Mouse (Mus musculus) intestine, embryonic 14.5 days (tissue): Measurements from ENCODE around the gene Ovol2. TPM values are rescaled to one million over a fixed set of nuclear protein-coding genes. Genes with fewer than 3 reads are reported as not detected.

Experiments
- ATAC-seq: fragments of 200-750 bp; cut with Nextera tagmentation; replicated peaks from 2 replicates; pipeline ENCODE4 v1.8.0; 2017; ENCODE audit warnings: low read depth, moderate number of reproducible peaks, moderate TSS enrichment, moderate library complexity; ENCODE audit not compliant: low FRiP score, low TSS enrichment
- DNase-seq: peaks from one replicate; pipeline ENCODE4 v3.0.0-alpha.2; 2018; ENCODE audit warnings: low spot score
- H3K27ac ChIP-seq: fragments of 300-500 bp; sonication (generic); 2 replicates; pipeline ENCODE4 v1.5.1; 2014; ENCODE audit warnings: low read depth, mild to moderate bottlenecking, control low read depth
- H3K27me3 ChIP-seq: fragments of 300-500 bp; sonication (generic); replicated peaks from 2 replicates; pipeline ENCODE4 v1.6.1; 2014; ENCODE audit warnings: low read length, control low read depth; ENCODE audit not compliant: control insufficient read depth, insufficient read depth
- H3K36me3 ChIP-seq: fragments of 300-500 bp; sonication (generic); 2 replicates; pipeline ENCODE4 v1.6.1; 2014; ENCODE audit warnings: low read length, control low read depth; ENCODE audit not compliant: control insufficient read depth, insufficient read depth
- H3K4me1 ChIP-seq: fragments of 300-500 bp; sonication (generic); replicated peaks from 2 replicates; pipeline ENCODE4 v1.6.1; 2014; ENCODE audit warnings: low read length, control low read depth, mixed read lengths; ENCODE audit not compliant: control insufficient read depth, insufficient read depth
- H3K4me2 ChIP-seq: fragments of 300-500 bp; sonication (generic); 2 replicates; pipeline ENCODE4 v1.6.1; 2014; ENCODE audit warnings: low read length
- H3K4me3 ChIP-seq: fragments of 300-500 bp; sonication (generic); 2 replicates; pipeline ENCODE4 v1.5.1; 2014; ENCODE audit warnings: low read depth, low read length, control low read depth, mixed read lengths
- H3K9ac ChIP-seq: fragments of 300-500 bp; sonication (generic); 2 replicates; pipeline ENCODE4 v1.6.1; 2014; ENCODE audit warnings: mild to moderate bottlenecking, low read length
- H3K9me3 ChIP-seq: fragments of 300-500 bp; sonication (generic); 2 replicates; pipeline ENCODE4 v1.6.1; 2016; ENCODE audit warnings: low read length, control low read depth; ENCODE audit not compliant: control insufficient read depth
- WGBS: fragments of 180-500 bp; shearing (Covaris S2); extraction: QIAGEN DNeasy Blood & Tissue Kit; methylation state at CpG from one replicate; pipeline ENCODE4 v1.1.7; 2014; 5-methylcytosine and 5-hydroxymethylcytosine counted together
- polyA plus RNA-seq: library from polyadenylated mRNA; unstranded; fragments of >200 nt; fragmentation: Nextera tagmentation; extraction: Ambion mirVana; gene quantifications from 2 replicates; pipeline ENCODE4 v1.2.1, GENCODE M21; 2014

Gene Ovol2
- polyA plus RNA-seq, 1 experiment from 2014 or later = 0.95 TPM

DNA sequence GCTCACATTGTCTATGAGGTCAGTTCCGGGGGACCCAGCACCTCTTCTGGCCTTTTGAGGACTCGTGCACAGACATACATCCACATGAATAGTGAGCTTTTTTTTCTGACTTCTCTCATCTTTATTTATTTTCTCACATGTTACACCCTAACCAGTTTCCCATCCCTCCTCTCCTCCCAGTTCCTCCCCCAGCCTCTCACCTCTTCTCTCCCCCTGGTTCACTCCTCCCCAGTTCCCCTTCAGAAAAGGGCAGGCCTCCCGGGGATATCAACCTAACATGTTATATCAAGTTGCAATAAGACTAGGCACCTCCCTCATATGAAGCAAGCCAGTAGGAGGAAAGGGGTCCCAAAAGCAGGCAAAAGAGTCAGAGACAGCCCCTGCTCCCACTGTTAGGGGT lies 51.4 kb downstream of the Ovol2 start:
- Histone ChIP-seq H3K36me3 (peaks cover 38% of the 10 kb centered on the region), H3K4me1 (no peaks in the 10 kb centered on the region), H3K4me2 (no peak overlapping the region), H3K9ac (no peak overlapping the region), H3K27me3 (no peaks in the 10 kb centered on the region), H3K27ac (no peak overlapping the region), H3K4me3 (no peak overlapping the region), H3K9me3 (no peaks in the 10 kb centered on the region)
- DNase-seq (no peak), ATAC-seq (no peak)
- 87% methylated on average over 3 of the region's 3 CpGs for WGBS

DNA sequence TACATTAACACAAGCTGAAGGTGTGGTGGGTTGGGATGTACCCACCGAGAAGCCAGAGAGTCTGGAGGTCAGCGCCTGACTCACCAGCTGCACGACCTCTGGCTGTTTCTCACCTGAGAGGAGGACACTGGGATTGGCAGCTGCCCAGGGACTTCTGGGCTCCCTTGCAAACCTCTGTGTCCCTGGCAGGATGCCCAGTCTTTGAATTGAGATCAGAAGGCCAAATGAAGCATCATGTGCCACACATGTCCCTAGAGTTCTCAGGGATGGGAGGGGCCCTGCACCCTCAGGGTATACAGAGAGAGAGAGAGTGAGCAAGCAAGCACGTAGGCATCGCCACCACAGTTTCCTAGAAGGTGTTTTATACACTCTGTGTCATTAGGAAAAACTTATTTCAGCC lies 52.2 kb downstream of the Ovol2 start:
- 83% methylated on average over 5 of the region's 5 CpGs for WGBS
- H3K36me3 ChIP-seq = peaks cover 38% of the 10 kb centered on the region
- H3K9ac ChIP-seq = no peak overlapping the region
- no peak overlapping the region for H3K4me3 ChIP-seq
- H3K27ac ChIP-seq = no peak overlapping the region
- no peaks in the 10 kb centered on the region; the same call in 1 of the 2 replicates for H3K4me1 ChIP-seq
- H3K27me3 ChIP-seq = no peaks in the 10 kb centered on the region
- ATAC-seq (no peak), DNase-seq (no peak)
- H3K9me3 ChIP-seq = no peaks in the 10 kb centered on the region
- no peak overlapping the region for H3K4me2 ChIP-seq

DNA sequence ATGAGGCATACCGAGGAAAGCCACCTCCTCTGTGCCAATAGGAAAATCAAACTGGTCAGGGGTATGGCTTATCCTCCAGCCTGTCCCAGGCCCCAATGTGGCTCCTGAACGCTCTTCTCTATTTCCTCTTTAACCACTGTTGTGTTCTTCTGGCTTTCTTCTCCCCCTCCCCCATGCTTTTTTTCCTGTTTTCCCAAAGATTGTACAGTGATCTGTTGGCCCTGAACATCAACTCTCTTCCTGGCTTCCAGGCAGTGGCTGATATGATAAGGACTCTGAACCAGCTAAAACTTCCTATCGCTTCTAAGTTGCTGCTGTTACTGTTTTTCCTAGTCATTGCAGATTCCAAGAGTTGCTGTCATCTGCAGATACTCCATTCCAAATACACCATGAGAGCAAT lies 55.1 kb downstream of the Ovol2 start:
- H3K9me3 ChIP-seq = no peaks in the 10 kb centered on the region
- no peak overlapping the region for H3K27ac ChIP-seq
- no peak overlapping the region for H3K9ac ChIP-seq
- ATAC-seq (no peak), DNase-seq (no peak)
- peaks cover 38% of the 10 kb centered on the region for H3K36me3 ChIP-seq
- 87% methylated on average over 3 of the region's 3 CpGs for WGBS
- no peak overlapping the region for H3K4me2 ChIP-seq
- H3K4me1 ChIP-seq = peaks cover 7% of the 10 kb centered on the region; the same call in 1 of the 2 replicates
- no peak overlapping the region for H3K4me3 ChIP-seq
- H3K27me3 ChIP-seq = no peaks in the 10 kb centered on the region

GRCm38 (mm10) chr2:144274741-144275140 lies 57.2 kb downstream of the Ovol2 start:
- Histone ChIP-seq H3K4me2 (no peak overlapping the region), H3K9me3 (no peaks in the 10 kb centered on the region), H3K27ac (no peak overlapping the region), H3K36me3 (peaks cover 33% of the 10 kb centered on the region), H3K4me3 (no peak overlapping the region), H3K27me3 (no peaks in the 10 kb centered on the region), H3K9ac (peak overlapping the region; percentile 27; the same call in 1 of the 2 replicates), H3K4me1 (peaks cover 9% of the 10 kb centered on the region; the same call in 1 of the 2 replicates)
- DNase-seq (no peak), ATAC-seq (no peak)
- WGBS = 25% methylated on average over 8 of the region's 8 CpGs

GRCm38 (mm10) chr2:144272088-144272487 lies 59.9 kb downstream of the Ovol2 start:
- Histone ChIP-seq H3K4me3 (no peak overlapping the region), H3K9ac (no peak overlapping the region), H3K9me3 (no peaks in the 10 kb centered on the region), H3K27ac (no peak overlapping the region), H3K27me3 (no peaks in the 10 kb centered on the region), H3K4me1 (peaks cover 29% of the 10 kb centered on the region), H3K4me2 (no peak overlapping the region), H3K36me3 (peaks cover 14% of the 10 kb centered on the region)
- no peak for DNase-seq
- WGBS = 90% methylated on average over 12 of the region's 12 CpGs
- no peak for ATAC-seq

DNA sequence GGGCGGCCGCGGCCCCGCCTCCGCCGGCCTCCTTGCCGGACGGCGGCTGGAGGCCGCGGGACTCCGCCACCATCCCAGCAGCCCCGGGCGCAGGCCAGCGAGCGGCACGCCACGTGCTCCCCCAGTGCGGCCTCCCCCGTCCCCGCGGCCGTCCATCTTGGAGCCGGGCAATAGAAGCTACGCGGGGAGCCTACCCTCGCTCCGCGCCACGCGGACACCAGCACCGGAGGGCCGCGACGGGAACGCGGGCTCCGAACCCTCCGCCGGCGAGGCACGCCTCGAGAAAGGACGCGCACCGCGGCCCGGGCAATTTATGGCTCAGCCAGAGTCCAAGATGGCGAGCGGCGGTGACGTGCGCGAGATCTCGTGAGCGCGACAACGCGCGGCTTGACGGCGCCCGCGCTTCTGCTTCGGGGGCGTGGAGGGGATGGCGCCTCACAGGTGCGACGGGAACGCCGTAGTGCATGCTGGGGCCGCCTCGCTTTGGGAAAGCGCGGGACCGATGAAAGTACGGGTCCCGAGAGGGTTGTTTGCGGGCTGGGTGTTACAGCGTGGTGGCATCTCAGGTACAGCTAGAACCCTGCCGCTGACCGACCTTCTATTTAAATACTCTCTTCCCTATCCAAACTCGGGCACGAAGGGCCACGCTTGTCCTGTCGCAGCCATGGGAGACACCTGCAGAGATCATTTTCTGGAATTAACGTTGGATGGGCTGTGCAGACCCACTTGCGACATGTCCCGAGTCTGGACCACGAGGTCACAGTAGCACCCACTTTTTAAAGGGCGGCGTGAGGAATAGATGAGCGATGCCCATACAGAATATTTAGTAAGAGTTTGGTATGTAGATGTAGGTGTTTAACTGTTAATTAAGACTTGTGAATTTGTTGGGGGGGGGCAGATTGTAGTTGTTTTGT lies 61.2 kb downstream of the Ovol2 start, which contains the start of the genes Mgme1 and Snx5:
Gene Mgme1, plus strand, starts transcription at position 157 of the 914 bp plus-strand sequence.
Gene Snx5, minus strand, starts transcription at position 400 of the 914 bp plus-strand sequence.
- under 1% methylated on average over 93 of the region's 93 CpGs for WGBS
- H3K9me3 ChIP-seq = no peaks in the 10 kb centered on the region

DNA sequence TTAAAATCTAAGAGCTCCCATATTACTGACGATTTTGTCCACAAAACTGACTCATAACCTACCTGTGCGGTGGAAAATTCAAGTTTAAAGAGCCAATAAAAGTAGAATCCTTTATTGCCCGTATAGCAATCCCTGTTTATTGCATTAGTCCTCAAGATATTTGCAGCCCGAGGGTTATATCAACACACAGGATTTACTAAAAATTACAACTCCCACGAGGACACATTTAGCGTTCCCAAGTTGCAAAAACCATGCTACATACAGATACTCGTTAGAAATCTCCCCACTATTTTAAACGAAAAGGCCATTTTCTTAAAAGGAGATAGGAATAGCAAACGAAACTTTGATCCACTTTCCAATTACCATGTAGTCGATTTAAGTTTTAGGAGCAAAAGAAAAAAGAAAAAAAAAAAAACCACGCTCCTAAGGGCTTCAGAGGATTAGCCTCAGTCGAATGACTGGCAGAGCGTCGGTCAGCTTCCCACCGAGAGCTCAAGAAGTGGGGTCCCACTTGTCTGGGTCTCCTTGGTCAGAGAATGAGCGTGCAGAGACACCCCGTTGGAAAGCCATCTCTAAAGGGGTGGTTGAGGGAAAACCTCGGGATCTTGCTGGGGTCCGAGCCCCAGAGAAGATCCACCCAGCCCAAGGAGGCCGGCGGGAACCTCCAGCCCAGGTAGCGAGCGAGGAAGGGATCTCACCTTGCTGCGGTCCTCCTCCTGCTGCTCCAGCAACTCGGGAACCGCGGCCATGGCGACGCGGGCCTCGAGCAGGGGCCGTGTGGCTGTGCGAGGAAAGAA lies 62.1 kb downstream of the Ovol2 start:
- Histone ChIP-seq H3K4me1 (peaks cover 32% of the 10 kb centered on the region), H3K27ac (peak overlapping the region; percentile 96), H3K9me3 (no peaks in the 10 kb centered on the region), H3K27me3 (no peaks in the 10 kb centered on the region), H3K4me3 (peak overlapping the region; percentile 93), H3K4me2 (peak overlapping the region; percentile 78), H3K36me3 (peaks cover 11% of the 10 kb centered on the region; the same call in 1 of the 2 replicates), H3K9ac (peak overlapping the region; percentile 99)
- WGBS = 0% methylated on average over 28 of the region's 33 CpGs
- no peak; the same call in 1 of the 2 replicates for ATAC-seq
- peak; percentile 86 for DNase-seq

More for the DNA sequence above, 61.2 kb downstream of the Ovol2 start, which contains the start of the genes Mgme1 and Snx5:
- peak; percentile 97 for DNase-seq
- Histone ChIP-seq H3K4me2 (peak within 1 kb of the TSS; percentile 78), H3K4me3 (peak within 1 kb of the TSS; percentile 93), H3K27ac (peak within 1 kb of the TSS; percentile 96), H3K36me3 (peaks cover 8% of the 10 kb centered on the region; the same call in 1 of the 2 replicates), H3K4me1 (peaks cover 31% of the 10 kb centered on the region), H3K9ac (peak within 1 kb of the TSS; percentile 99), H3K27me3 (no peaks in the 10 kb centered on the region)
- ATAC-seq = peak; percentile 96

DNA sequence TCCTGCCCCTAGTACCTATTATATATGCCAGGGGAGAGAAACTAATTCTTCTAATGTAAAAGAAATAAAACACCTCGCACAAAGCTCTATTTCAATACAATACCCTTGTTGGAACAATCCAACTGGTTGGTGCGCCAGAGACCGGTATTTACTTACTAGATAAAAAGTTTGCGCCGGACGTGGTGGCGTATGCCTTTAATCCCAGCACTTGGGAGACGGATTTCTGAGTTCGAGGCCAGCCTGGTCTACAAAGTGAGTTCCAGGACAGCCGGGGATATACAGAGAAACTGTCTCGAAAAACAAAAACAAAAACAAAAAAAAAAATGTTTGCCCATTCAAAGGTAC lies 62.7 kb downstream of the Ovol2 start:
- Histone ChIP-seq H3K4me2 (peak overlapping the region; percentile 78), H3K36me3 (peaks cover 17% of the 10 kb centered on the region; the same call in 1 of the 2 replicates), H3K27me3 (no peaks in the 10 kb centered on the region), H3K9me3 (no peaks in the 10 kb centered on the region), H3K27ac (0 out of 2 replicates have a peak overlapping the region, but pooled peaks have one; percentile 18), H3K4me1 (peaks cover 32% of the 10 kb centered on the region), H3K4me3 (peak overlapping the region; percentile 93), H3K9ac (peak overlapping the region; percentile 99)
- ATAC-seq (no peak), DNase-seq (no peak)
- under 1% methylated on average over 11 of the region's 11 CpGs for WGBS
